ENCODE assay signal across 8 mouse cellular contexts in genomic region chr7:28740949-28741348, GRCm38 (mm10). TPM values are rescaled to one million over a fixed set of nuclear protein-coding genes. Genes with fewer than 3 reads are reported as not detected.
DNase-seq lines count a peak whose midpoint lies in the region; ATAC-seq and TF ChIP-seq lines count a peak whose summit lies in the region.

No protein-coding gene starts in this region.

- ATAC-seq in heart, embryonic 12.5 days (ENCODE audit: insufficient number of reproducible peaks, low FRiP score), result no peak
- no peak for ATAC-seq in forebrain, embryonic 15.5 days (replicated peaks)
- no peak for ATAC-seq in granulocyte monocyte progenitor cell, adult 5-6 weeks (replicated peaks; ENCODE audit: poor library complexity, severe bottlenecking)

- H3K9ac ChIP-seq in heart, embryonic 12.5 days, result peak overlapping the region; percentile 80
- peak overlapping the region; percentile 80 for H3K9ac ChIP-seq in forebrain, embryonic 15.5 days (replicated peaks)

- DNase-seq in heart, postnatal 4 days, result no peak
- no peak for DNase-seq in embryo, embryonic 10 days (ENCODE audit: low spot score)
- no peak for DNase-seq in right cerebral cortex, adult 18-20 months

- H3K27me3 ChIP-seq in heart, embryonic 12.5 days (replicated peaks), result no peaks in the 10 kb centered on the region
- no peaks in the 10 kb centered on the region for H3K27me3 ChIP-seq in E14TG2a.4 (ENCODE audit: insufficient read depth, low read length)
- H3K27me3 ChIP-seq in forebrain, embryonic 15.5 days, result no peaks in the 10 kb centered on the region

- WGBS in heart, embryonic 12.5 days, result 33% methylated on average over 9 of the region's 9 CpGs
- WGBS in forebrain, embryonic 15.5 days, result 43% methylated on average over 9 of the region's 9 CpGs
- WGBS in macrophage (ENCODE audit: missing documents), result 36% methylated on average over 9 of the region's 9 CpGs

- H3K9me3 ChIP-seq in heart, embryonic 12.5 days (replicated peaks), result no peaks in the 10 kb centered on the region
- no peaks in the 10 kb centered on the region for H3K9me3 ChIP-seq in E14TG2a.4 (ENCODE audit: low read length)
- no peaks in the 10 kb centered on the region for H3K9me3 ChIP-seq in forebrain, embryonic 15.5 days

- H3K4me2 ChIP-seq in heart, embryonic 12.5 days, result peak overlapping the region; percentile 85
- H3K4me2 ChIP-seq in forebrain, embryonic 15.5 days (replicated peaks), result peak overlapping the region; percentile 86

- TF ChIP-seq CTCF in E14TG2a.4 (conservative IDR thresholded peaks at IDR 0.05; ENCODE audit: low read length), result no peak

- peaks cover 57% of the 10 kb centered on the region for H3K36me3 ChIP-seq in heart, embryonic 12.5 days
- peaks cover 65% of the 10 kb centered on the region for H3K36me3 ChIP-seq in E14TG2a.4 (ENCODE audit: insufficient read depth, low read length)
- H3K36me3 ChIP-seq in forebrain, embryonic 15.5 days, result no peaks in the 10 kb centered on the region
- no peaks in the 10 kb centered on the region for H3K36me3 ChIP-seq in macrophage (ENCODE audit: inconsistent target)

- peak overlapping the region; percentile 64 for H3K4me3 ChIP-seq in heart, embryonic 12.5 days
- H3K4me3 ChIP-seq in E14TG2a.4 (replicated peaks; ENCODE audit: low read length) (peak overlapping the region; percentile 98), macrophage (ENCODE audit: inconsistent target) (peak overlapping the region; percentile 97)
- H3K4me3 ChIP-seq in forebrain, embryonic 15.5 days, result peak overlapping the region; percentile 73

- H3K4me1 ChIP-seq in heart, embryonic 12.5 days (replicated peaks), result peaks cover 14% of the 10 kb centered on the region
- peaks cover 58% of the 10 kb centered on the region for H3K4me1 ChIP-seq in E14TG2a.4 (replicated peaks; ENCODE audit: low read depth, low read length)
- peaks cover 20% of the 10 kb centered on the region for H3K4me1 ChIP-seq in forebrain, embryonic 15.5 days

- H3K79me2 ChIP-seq in macrophage (ENCODE audit: inconsistent target), result no peaks in the 10 kb centered on the region

- H3K27ac ChIP-seq in heart, embryonic 12.5 days (ENCODE audit: poor library complexity, severe bottlenecking), result peak overlapping the region; percentile 55; the same call in 1 of the 2 replicates
- H3K27ac ChIP-seq in forebrain, embryonic 15.5 days (replicated peaks), result 0 out of 2 replicates have a peak overlapping the region, but pooled peaks have one; percentile 76
- peak overlapping the region; percentile 83 for H3K27ac ChIP-seq in macrophage

RNA-seq across cellular contexts. Expression of gene Mrps12, which starts 0.7 kb away (rescaled TPM):
- 116 TPM in 2 replicates for polyA plus RNA-seq in heart, embryonic 12.5 days (2016; fragmentation: Nextera tagmentation; extraction: Ambion mirVana)
- 10 to 100 TPM; 44.5 to 45.9 TPM for total RNA-seq in heart, postnatal 4 days (2021)
- polyA plus RNA-seq in forebrain, embryonic 15.5 days (2015; fragmentation: Nextera tagmentation; extraction: Ambion mirVana), result 109 and 113 TPM in 2 replicates
- total RNA-seq in macrophage (2018; cell fraction: chromatin; rRNA removed), result 10 to 100 TPM in 13 of 26 experiments, 1 to 10 TPM in 12, not detected in 1; 4.5 to 16.7 (median 10.3) TPM
- 10 to 100 TPM; 40.9 to 83.2 (median 57.2) TPM for total RNA-seq in macrophage (2018; cell fraction: cytosol; rRNA removed)
- total RNA-seq in macrophage (2018; cell fraction: nucleus; rRNA removed), result 10 to 100 TPM in 24 of 26 experiments, 1 to 10 TPM in 2; 5.6 to 47.9 (median 20.1) TPM
- 30.6 to 48.9 TPM (median 42.1 TPM) in 3 replicates for polyA plus RNA-seq in macrophage (2018)
- 125 and 177 TPM in 2 replicates for total RNA-seq in granulocyte monocyte progenitor cell, adult 5-6 weeks (2014; fragmentation: Nextera tagmentation)
- total RNA-seq in granulocyte monocyte progenitor cell, adult 5-6 weeks (2017), result 33.2 and 41.8 TPM in 2 replicates

RNA-seq across cellular contexts. Expression of gene Sars2, which starts 0.8 kb away (rescaled TPM):
- polyA plus RNA-seq in heart, embryonic 12.5 days (2016; fragmentation: Nextera tagmentation; extraction: Ambion mirVana), result 23.2 and 27.3 TPM in 2 replicates
- total RNA-seq in heart, postnatal 4 days (2021), result 10 to 100 TPM; 19.3 to 19.9 TPM
- 18.5 and 18.6 TPM in 2 replicates for polyA plus RNA-seq in forebrain, embryonic 15.5 days (2015; fragmentation: Nextera tagmentation; extraction: Ambion mirVana)
- 10 to 100 TPM in 19 of 26 experiments, 1 to 10 TPM in 7; 7.5 to 20.5 (median 13.7) TPM for total RNA-seq in macrophage (2018; cell fraction: chromatin; rRNA removed)
- 1 to 10 TPM; 4.3 to 7.8 (median 6.0) TPM for total RNA-seq in macrophage (2018; cell fraction: cytosol; rRNA removed)
- total RNA-seq in macrophage (2018; cell fraction: nucleus; rRNA removed), result 10 to 100 TPM in 13 of 26 experiments, 1 to 10 TPM in 13; 4.7 to 19.6 (median 9.7) TPM
- polyA plus RNA-seq in macrophage (2018), result 4.6 to 7.1 TPM (median 5.6 TPM) in 3 replicates
- total RNA-seq in granulocyte monocyte progenitor cell, adult 5-6 weeks (2014; fragmentation: Nextera tagmentation), result 19.6 and 21.6 TPM in 2 replicates
- total RNA-seq in granulocyte monocyte progenitor cell, adult 5-6 weeks (2017), result 10.4 and 12.4 TPM in 2 replicates

RNA-seq across cellular contexts. Expression of gene Ccer2, which starts 15.0 kb away (rescaled TPM):
- not detected in 2 replicates for polyA plus RNA-seq in heart, embryonic 12.5 days (2016; fragmentation: Nextera tagmentation; extraction: Ambion mirVana)
- total RNA-seq in heart, postnatal 4 days (2021), result not detected
- polyA plus RNA-seq in forebrain, embryonic 15.5 days (2015; fragmentation: Nextera tagmentation; extraction: Ambion mirVana), result 0.27 TPM in 1 of 2 replicates, not detected in the other
- total RNA-seq in macrophage (2018; cell fraction: chromatin; rRNA removed), result not detected
- under 1 TPM in 1 of 26 experiments, not detected in 25; 0.10 TPM for total RNA-seq in macrophage (2018; cell fraction: cytosol; rRNA removed)
- total RNA-seq in macrophage (2018; cell fraction: nucleus; rRNA removed), result not detected
- polyA plus RNA-seq in macrophage (2018), result not detected in 3 replicates
- not detected in 2 replicates for total RNA-seq in granulocyte monocyte progenitor cell, adult 5-6 weeks (2014; fragmentation: Nextera tagmentation)
- not detected in 2 replicates for total RNA-seq in granulocyte monocyte progenitor cell, adult 5-6 weeks (2017)

RNA-seq across cellular contexts. Expression of gene Fbxo17, which starts 24.3 kb away (rescaled TPM):
- polyA plus RNA-seq in heart, embryonic 12.5 days (2016; fragmentation: Nextera tagmentation; extraction: Ambion mirVana), result 9.9 and 10.4 TPM in 2 replicates
- 1 to 10 TPM; 2.6 to 4.2 TPM for total RNA-seq in heart, postnatal 4 days (2021)
- 3.3 and 3.8 TPM in 2 replicates for polyA plus RNA-seq in forebrain, embryonic 15.5 days (2015; fragmentation: Nextera tagmentation; extraction: Ambion mirVana)
- 1 to 10 TPM in 1 of 26 experiments, under 1 TPM in 1, not detected in 24; 0.79 to 1.1 TPM for total RNA-seq in macrophage (2018; cell fraction: chromatin; rRNA removed)
- under 1 TPM in 5 of 26 experiments, not detected in 21; 0.05 to 0.13 (median 0.09) TPM for total RNA-seq in macrophage (2018; cell fraction: cytosol; rRNA removed)
- total RNA-seq in macrophage (2018; cell fraction: nucleus; rRNA removed), result under 1 TPM in 3 of 26 experiments, not detected in 23; 0.41 to 0.66 (median 0.59) TPM
- polyA plus RNA-seq in macrophage (2018), result 0.09 TPM in 1 of 3 replicates, not detected in the others
- total RNA-seq in granulocyte monocyte progenitor cell, adult 5-6 weeks (2014; fragmentation: Nextera tagmentation), result 1.3 and 3.3 TPM in 2 replicates
- total RNA-seq in granulocyte monocyte progenitor cell, adult 5-6 weeks (2017), result 1.3 and 2.1 TPM in 2 replicates

RNA-seq across cellular contexts. Expression of gene Sirt2, which starts 25.6 kb away (rescaled TPM):
- 46.6 and 49.0 TPM in 2 replicates for polyA plus RNA-seq in heart, embryonic 12.5 days (2016; fragmentation: Nextera tagmentation; extraction: Ambion mirVana)
- total RNA-seq in heart, postnatal 4 days (2021), result 10 to 100 TPM; 56.4 to 58.3 TPM
- polyA plus RNA-seq in forebrain, embryonic 15.5 days (2015; fragmentation: Nextera tagmentation; extraction: Ambion mirVana), result 105 and 109 TPM in 2 replicates
- 100 to 1,000 TPM; 134 to 393 (median 201) TPM for total RNA-seq in macrophage (2018; cell fraction: chromatin; rRNA removed)
- 100 to 1,000 TPM; 106 to 194 (median 140) TPM for total RNA-seq in macrophage (2018; cell fraction: cytosol; rRNA removed)
- total RNA-seq in macrophage (2018; cell fraction: nucleus; rRNA removed), result 100 to 1,000 TPM in 21 of 26 experiments, 10 to 100 TPM in 5; 66.8 to 249 (median 138) TPM
- 103 to 230 TPM (median 168 TPM) in 3 replicates for polyA plus RNA-seq in macrophage (2018)
- 49.5 and 50.5 TPM in 2 replicates for total RNA-seq in granulocyte monocyte progenitor cell, adult 5-6 weeks (2014; fragmentation: Nextera tagmentation)
- total RNA-seq in granulocyte monocyte progenitor cell, adult 5-6 weeks (2017), result 13.9 and 28.8 TPM in 2 replicates
